Mouse (Mus musculus): Measurements from ENCODE around the gene Gnb1.

DNA sequence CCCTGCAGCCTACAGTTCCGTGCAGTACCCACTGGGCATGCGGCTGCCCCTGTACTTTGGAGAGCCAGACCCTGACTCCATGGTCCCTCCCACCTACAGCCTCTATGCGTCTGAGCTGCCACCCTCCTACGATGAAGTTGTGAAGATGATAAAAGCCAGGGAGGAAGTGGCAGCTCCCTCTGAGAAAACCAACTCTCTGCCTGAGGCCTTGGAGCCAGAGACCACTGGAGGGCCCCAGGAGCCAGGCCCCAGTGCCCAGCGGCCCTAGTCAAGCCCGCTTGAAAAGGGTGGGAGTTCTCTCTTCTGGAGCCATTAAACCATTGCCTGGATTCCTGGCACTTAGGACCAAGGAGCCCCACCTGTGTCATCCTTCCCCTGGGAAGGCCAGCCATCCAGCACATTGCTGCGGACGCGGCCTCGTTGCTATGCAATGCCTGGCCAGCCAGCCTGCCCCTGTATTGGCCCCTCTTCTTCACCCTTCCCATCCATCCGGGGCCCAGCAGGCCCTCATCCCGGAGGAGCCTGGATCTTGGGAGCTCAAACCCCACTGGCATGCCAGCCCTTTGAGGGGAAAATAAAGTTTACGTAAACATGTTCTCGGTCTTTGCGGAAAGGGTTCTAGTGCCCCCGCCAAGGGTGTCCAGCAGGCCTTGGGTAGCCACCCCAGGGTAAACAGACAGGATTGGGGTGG, 20.8 kb upstream of the Gnb1 start:
- TF ChIP-seq POLR2A (IDR thresholded peaks at IDR 0.05; ENCODE audit: insufficient read depth, low read length) (no peak), EP300 (IDR thresholded peaks at IDR 0.05; ENCODE audit: insufficient read depth, low read depth, low read length) (no peak), CTCF (IDR thresholded peaks at IDR 0.05; ENCODE audit: low read depth, low read length) (no peak)
